Mouse (Mus musculus): ENCODE results near the gene Gtf2ird2.

Gtf2ird2 gene

GRCm38 (mm10) chr5:134183162-134183561, 657 bp upstream of the Gtf2ird2 start:
- no peak for DNase-seq (ENCODE audit: low spot score)

DNA sequence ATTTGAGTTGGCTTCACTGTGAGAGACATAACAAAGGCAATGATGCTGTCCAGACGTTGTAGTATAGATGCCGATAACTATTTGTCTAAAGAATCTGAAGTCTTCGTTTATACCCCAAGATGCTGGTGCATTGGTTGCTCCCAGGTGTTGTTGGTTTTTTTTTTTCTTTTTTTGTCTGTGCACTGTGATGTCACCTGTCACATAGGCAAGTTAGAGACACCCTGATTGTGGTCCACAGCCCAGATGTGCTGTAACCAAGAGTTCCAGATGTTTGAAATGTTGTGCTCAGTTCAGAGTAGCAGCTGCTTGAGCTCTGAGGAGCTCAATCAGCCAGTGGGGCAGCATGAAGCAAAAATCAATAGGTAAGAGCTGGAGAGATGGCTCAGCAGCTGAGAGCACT, 2.2 kb downstream of the Gtf2ird2 start:
- no peak for DNase-seq (ENCODE audit: low spot score)

DNA sequence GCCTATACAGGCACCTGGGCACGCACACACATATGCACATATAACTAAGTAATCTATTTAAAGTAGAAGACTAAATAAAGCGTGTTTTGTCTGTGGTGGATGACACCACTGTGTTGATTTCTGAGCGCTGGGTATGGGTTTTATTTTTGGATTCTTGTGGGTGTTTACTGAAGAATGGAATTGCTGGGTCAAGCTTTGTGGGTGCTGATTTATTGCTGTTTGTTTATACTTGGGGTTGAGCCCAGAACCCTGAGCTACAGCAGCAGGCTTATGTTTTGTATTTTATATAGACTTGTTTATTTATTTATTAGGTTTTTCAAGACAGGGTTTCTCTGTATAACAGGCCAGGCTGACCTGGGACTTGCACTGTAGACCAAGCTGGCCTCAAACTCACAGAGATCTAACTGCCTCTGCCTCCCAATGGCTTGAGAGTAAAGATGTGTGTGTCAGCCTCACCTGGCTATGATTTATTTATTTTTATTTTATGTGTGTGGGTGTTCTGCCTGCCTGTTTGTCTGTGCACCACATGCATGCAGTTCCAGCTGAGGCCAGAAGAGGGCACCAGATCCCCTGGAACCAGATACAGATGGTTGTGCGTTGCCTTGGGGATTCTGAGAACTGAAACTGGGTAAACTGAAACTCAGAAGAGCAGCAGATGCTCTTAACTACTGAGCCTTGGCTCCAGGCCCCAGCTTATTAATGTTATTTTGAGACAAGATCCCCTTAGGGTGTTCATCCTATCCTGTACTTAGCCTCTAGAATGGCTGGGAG, 3.3 kb downstream of the Gtf2ird2 start:
- DNase-seq (ENCODE audit: low spot score) = no peak

DNA sequence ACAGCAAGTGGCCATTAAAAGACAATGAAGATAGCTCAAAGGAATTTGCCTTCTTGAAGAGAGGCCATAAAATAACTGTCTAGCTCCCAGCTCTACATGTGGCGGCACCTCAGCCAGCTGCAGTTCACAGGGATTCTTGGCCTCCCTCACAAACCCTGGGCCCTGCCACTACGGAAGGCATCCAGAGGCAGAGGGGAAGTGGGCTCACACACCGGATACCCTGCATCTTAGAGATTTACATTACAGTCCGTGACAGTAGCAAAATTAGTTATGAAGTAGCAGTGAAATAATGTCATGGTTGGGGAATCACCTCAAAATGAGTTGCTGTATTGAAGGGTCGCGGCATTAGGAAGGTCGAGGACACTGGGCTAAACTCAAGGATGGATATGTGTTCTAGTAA, 4.8 kb downstream of the Gtf2ird2 start:
- no peak for DNase-seq (ENCODE audit: low spot score)

- no peak for DNase-seq (ENCODE audit: low spot score)
Observed at GRCm38 (mm10) chr5:134193664-134194063, 9.8 kb downstream of the Gtf2ird2 start.

DNA sequence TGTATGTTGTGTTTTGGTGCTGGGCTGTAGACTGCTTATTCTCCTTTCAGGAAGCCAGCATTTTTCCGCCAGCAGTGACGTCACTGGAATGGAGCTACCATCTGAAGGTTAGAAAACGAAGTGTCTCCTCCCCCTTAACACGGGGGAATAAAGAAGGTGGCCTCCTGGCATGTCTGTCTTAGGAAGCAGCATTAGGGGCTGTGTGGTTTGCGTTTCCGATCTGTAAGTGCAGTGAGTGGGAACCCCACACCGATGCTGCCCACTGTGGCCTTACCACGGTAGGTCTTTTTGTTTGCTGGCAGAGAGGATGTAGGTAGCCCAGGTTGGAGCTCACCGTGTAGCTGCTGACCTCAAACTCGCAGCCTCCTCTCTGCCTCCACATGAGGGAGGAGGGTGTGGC, 22.9 kb downstream of the Gtf2ird2 start:
- no peak for DNase-seq (ENCODE audit: low spot score)

GRCm38 (mm10) chr5:134209931-134210554, 26.2 kb downstream of the Gtf2ird2 start:
- DNase-seq (ENCODE audit: low spot score) = no peak

DNA sequence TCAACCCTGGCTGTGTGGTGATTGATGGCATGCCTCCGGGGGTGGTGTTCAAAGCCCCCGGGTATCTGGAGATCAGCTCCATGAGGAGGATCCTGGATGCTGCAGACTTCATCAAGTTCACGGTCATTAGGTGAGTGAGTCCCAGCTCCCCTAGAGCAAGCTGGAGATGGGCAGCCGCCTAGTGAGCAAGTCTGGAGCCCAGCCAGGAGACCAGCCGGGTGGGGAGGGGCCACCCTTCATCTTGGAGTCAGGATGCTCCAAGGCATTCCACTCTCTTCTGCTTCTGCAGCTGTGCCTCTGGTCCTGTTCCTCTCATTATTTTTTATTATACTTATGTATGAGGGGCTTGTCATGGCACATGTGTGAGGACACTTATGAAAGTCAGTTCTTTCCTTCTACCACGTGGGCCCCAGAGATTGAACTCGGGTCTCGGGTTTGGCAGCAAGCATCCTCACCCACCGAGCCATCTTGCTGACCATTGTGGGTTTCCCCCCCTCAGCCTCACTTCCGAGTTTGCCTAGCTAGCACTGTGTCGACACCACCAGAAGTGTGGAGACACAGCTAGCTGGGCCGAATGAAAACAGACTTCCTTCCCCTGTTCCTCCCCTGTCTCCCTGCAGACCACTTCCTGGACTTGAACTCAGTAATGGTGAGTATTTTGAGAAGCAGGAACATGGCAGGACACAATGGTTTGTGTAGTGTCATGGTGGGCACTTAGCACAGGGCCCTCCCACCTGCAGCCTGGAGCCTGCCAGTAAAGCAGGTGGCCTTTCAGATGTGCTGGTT, 30.4 kb downstream of the Gtf2ird2 start:
- DNase-seq (ENCODE audit: low spot score) = no peak

DNA sequence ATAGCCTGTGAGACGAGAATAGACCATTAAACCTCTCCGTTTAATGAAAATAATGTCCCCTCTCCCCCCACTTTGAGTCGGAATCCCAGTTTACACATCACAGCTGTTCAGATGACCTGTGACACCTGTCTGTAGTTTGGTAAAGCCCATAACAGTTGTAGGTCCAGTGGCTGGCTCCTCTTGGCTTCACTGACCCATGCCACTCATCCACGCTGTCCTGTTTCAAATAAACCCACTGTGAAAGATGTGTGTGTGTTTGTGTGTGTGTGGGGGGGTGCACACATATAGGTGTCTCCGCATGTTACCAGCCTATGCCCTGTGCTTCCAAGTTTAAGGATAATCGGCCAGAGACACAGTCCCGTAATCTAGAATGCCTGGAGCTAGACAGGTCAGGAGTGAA, 34.1 kb downstream of the Gtf2ird2 start:
- no peak for DNase-seq (ENCODE audit: low spot score)

- no peak for DNase-seq (ENCODE audit: low spot score)
Observed at GRCm38 (mm10) chr5:134221278-134221677, 37.5 kb downstream of the Gtf2ird2 start.

- DNase-seq (ENCODE audit: low spot score) = no peak
Observed at GRCm38 (mm10) chr5:134221708-134222150, 37.9 kb downstream of the Gtf2ird2 start.

DNA sequence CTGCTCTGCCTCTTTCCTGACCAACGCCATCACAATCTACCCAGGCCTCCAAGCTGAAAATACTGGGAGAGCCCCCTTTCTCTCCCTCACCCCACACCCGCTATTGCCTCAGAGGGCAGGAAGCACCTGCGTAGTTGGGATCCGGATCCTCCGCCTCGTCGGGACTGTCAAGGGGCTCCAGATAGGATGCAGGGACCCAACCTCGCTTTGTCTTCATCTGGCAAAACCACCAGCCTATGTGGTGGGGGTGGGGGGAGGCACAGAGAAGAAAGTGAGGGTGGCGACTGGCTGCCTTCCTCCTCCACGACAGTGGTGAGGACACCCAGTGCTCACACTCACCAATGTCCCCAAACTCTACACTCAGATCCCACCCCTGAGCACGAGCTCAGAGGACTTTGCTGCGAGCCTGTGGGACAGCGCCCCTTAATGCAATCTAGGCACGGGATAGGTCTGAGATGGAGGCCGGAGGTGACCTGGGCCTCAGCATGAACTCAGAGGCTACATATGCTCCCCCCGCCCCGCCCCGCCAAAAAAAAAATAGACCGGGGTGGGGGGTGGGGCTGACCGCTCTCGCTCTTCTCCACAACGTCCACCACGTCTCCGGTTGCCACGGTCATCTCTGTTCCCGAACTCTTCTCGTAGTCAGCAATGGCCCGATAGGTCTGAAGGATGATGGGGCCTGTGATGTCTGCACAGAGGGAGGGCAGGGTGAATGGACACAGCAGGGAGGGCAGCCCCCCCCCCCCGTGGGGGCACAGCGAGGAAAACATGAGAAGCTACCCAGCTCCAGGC, 41.5 kb downstream of the Gtf2ird2 start:
- DNase-seq (ENCODE audit: low spot score) = no peak

DNA sequence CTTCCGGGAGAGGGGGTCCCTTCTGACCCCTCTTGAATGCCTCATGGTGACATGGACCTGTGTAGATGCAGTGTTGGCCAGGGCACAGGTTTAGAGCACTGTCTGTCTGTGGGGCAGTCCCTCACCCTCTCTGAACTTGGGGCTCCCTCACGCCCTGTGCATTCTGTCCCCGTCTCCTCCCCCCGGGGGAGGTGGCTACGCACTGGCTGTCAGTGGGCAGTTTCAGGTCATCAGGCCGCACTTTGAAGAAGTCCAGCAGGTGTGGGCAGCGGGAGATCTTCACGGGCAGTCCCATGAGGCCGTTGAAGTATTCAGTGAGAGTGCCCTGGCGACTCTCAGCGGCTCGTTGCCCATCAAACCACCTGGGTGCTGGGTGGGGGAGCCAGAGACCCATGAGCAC, 43.1 kb downstream of the Gtf2ird2 start:
- no peak for DNase-seq (ENCODE audit: low spot score)

GRCm38 (mm10) chr5:134227574-134228248, 43.9 kb downstream of the Gtf2ird2 start:
- no peak for DNase-seq (ENCODE audit: low spot score)

DNA sequence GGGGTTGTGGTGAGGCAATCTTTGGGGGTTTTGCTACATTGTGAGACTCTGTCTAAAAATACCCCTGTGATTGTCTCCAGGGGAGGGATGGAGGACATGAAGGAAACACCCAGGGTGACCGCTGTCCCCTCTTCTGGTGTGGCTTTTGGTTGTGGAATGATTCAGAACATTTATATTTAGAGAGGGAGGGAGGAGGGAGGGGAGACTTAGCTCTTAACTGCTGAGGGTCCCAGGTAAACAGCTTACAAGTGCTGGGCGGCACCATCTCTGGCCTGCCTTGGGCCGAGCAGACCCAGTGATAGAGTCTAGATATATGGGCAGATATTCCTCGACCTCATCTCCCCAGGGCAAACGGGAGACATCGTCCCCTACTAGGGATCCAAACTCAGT, 44.4 kb downstream of the Gtf2ird2 start:
- DNase-seq (ENCODE audit: low spot score) = no peak

GRCm38 (mm10) chr5:134229391-134229790, 45.6 kb downstream of the Gtf2ird2 start, which contains the start of gene Ncf1:
Ncf1 (minus strand) TSS chr5:134229625.
- DNase-seq (ENCODE audit: low spot score) = no peak

- DNase-seq (ENCODE audit: low spot score) = no peak
Observed at GRCm38 (mm10) chr5:134231376-134231775, 47.6 kb downstream of the Gtf2ird2 start.

GRCm38 (mm10) chr5:134232111-134232510, 48.3 kb downstream of the Gtf2ird2 start:
- no peak for DNase-seq (ENCODE audit: low spot score)

DNA sequence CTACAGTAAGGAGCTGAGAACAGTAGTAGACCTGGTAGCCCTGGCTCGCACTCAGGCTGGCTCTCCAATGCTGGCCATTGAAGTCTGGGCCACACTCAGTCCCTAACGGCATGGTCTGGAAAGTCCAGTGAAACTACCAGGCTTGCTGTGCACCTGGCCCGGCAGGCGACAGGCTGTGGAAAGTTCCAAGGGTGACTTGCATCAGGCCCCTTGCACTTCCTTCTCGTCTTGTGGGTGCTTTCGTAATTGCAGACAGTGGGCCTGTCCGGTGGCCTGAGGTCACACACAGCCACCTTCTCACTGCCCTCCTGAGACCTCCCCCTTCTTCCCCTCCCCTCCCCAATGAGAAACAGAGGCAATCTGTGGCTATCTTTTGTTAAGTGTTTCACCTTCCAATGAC, 48.7 kb downstream of the Gtf2ird2 start:
- DNase-seq (ENCODE audit: low spot score) = no peak

DNA sequence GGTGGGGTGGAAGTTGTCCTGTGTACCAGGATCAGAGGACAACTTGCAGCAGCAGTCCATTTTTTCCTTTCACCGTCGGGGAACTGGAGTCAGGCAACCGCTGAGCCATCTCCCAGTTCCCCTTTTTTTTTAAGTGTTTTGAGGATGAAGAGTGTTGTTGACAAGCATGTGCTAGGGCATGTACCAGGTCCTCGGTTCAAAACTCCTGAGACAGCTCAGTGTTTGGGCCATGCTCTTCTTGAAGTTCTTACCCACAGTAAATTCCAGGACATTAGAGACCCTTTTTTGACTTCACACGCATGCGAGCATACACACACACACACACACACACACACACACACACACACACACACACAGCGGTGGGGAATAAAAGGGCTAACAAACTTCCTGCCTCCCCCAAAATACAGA, 49.4 kb downstream of the Gtf2ird2 start:
- DNase-seq (ENCODE audit: low spot score) = no peak

- no peak for DNase-seq (ENCODE audit: low spot score)
Observed at GRCm38 (mm10) chr5:134234205-134234604, 50.4 kb downstream of the Gtf2ird2 start.

All from ovary, adult 18-20 months (tissue).